Mouse (Mus musculus) limb, embryonic 15.5 days (tissue): ENCODE measurements around the gene Nrp1. TPM values are rescaled to one million over a fixed set of nuclear protein-coding genes. Genes with fewer than 3 reads are reported as not detected.

Source experiments
- ATAC-seq: fragments of 200-750 bp; cut with Nextera tagmentation; 2 replicates; pipeline ENCODE4 v1.8.0; 2017; ENCODE audit warnings: low read depth, moderate TSS enrichment; ENCODE audit not compliant: insufficient number of reproducible peaks, low FRiP score, low TSS enrichment
- H3K27ac ChIP-seq: fragments of 300-500 bp; sonication (generic); 2 replicates; pipeline ENCODE4 v1.5.1; 2015; ENCODE audit warnings: moderate library complexity, mild to moderate bottlenecking, inconsistent platforms
- H3K27me3 ChIP-seq: fragments of 300-500 bp; sonication (generic); 2 replicates; pipeline ENCODE4 v1.6.1; 2015; ENCODE audit warnings: inconsistent platforms
- H3K36me3 ChIP-seq: fragments of 300-500 bp; sonication (generic); 2 replicates; pipeline ENCODE4 v1.6.1; 2015; ENCODE audit warnings: inconsistent platforms
- H3K4me1 ChIP-seq: fragments of 300-500 bp; sonication (generic); 2 replicates; pipeline ENCODE4 v1.6.1; 2015; ENCODE audit warnings: inconsistent platforms
- H3K4me2 ChIP-seq: fragments of 300-500 bp; sonication (generic); 2 replicates; pipeline ENCODE4 v1.6.1; 2015; ENCODE audit warnings: mild to moderate bottlenecking, inconsistent platforms
- H3K4me3 ChIP-seq: fragments of 300-500 bp; sonication (generic); 2 replicates; pipeline ENCODE4 v1.5.1; 2015; ENCODE audit warnings: mild to moderate bottlenecking, inconsistent platforms
- H3K9ac ChIP-seq: fragments of 300-500 bp; sonication (generic); 2 replicates; pipeline ENCODE4 v1.6.1; 2015; ENCODE audit warnings: inconsistent platforms
- H3K9me3 ChIP-seq: fragments of 300-500 bp; sonication (generic); 2 replicates; pipeline ENCODE4 v1.6.1; 2016; ENCODE audit warnings: inconsistent platforms
- WGBS: fragments of 180-500 bp; shearing (Covaris S2); methylation state at CpG from one replicate; pipeline ENCODE4 v1.1.7; 2015; 5-methylcytosine and 5-hydroxymethylcytosine counted together
- polyA plus RNA-seq: library from polyadenylated mRNA; unstranded; fragments of >200 nt; fragmentation: Nextera tagmentation; extraction: Ambion mirVana; gene quantifications from 2 replicates; pipeline ENCODE4 v1.2.1, GENCODE M21; 2015

Nrp1 gene
- polyA plus RNA-seq, 1 experiment from 2014 or later: 93.4 TPM

DNA sequence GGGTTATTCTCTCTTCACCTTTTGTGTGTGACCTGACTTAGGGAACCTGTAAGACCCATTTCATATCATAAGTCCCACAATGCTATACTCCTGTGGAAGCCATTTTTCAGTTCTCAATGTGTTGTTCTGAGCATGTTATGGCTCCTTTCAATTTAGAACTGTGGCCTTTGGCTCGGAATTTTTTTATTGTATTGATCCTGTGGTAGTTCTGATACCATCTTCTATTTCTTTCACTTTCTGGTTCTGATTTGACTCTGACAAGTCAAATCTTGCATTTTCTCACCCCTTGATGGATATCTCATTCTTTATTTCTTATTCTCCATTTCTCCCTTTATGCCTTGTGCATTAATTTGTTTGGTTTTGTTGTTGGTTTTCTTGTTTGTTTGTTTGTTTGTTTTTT lies 167.5 kb downstream of the Nrp1 start:
- ATAC-seq: no peak
- Histone ChIP-seq H3K9ac (no peak overlapping the region), H3K27me3 (no peaks in the 10 kb centered on the region), H3K9me3 (no peaks in the 10 kb centered on the region), H3K27ac (no peak overlapping the region), H3K4me2 (no peak overlapping the region), H3K4me1 (no peaks in the 10 kb centered on the region), H3K4me3 (no peak overlapping the region), H3K36me3 (no peaks in the 10 kb centered on the region)
- WGBS: 80% methylated on average over 1 of the region's 1 CpGs

DNA sequence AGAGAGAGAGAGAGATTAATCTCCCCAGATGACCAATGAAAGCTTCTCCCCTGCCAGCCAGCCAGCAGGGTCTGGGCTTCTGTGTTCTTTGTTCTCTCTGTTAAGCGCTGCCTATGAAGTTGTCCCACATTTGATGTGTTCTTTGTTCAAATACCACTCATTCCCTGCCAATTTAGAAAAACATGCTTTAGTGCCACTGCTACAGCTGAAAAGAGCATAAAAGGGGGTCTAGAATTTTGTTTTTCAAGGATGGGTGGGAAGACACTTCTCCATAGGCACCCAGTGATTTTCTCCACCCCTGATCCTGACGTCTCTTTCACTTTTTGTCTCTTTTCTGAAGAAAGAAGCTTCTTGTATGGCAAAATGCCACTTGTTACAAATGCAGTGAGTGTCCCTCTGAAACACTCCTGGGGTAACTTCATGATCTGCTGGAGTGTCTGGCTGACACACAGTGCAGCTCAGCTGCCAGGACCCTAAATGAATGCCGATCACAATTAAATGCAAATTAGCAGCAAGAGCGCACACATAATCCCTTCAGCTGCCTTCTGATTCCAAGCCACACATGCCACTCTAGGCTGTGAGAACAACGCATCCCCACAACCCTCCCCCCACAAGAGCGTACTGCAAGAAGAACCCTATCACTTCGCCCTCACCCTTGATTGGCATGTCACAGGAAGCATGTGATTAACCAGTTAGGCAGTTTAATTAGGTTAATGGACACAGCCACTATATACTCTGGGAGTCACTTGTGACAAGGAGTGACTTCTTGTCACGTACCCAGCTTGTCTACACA lies 170.4 kb downstream of the Nrp1 start:
- no peak overlapping the region for H3K27ac ChIP-seq
- no peaks in the 10 kb centered on the region for H3K27me3 ChIP-seq
- no peaks in the 10 kb centered on the region for H3K9me3 ChIP-seq
- H3K4me3 ChIP-seq: no peak overlapping the region
- H3K9ac ChIP-seq: no peak overlapping the region
- H3K36me3 ChIP-seq: no peaks in the 10 kb centered on the region
- ATAC-seq: no peak
- 51% methylated on average over 8 of the region's 8 CpGs for WGBS
- peaks cover 3% of the 10 kb centered on the region; the same call in 1 of the 2 replicates for H3K4me1 ChIP-seq
- H3K4me2 ChIP-seq: no peak overlapping the region

DNA sequence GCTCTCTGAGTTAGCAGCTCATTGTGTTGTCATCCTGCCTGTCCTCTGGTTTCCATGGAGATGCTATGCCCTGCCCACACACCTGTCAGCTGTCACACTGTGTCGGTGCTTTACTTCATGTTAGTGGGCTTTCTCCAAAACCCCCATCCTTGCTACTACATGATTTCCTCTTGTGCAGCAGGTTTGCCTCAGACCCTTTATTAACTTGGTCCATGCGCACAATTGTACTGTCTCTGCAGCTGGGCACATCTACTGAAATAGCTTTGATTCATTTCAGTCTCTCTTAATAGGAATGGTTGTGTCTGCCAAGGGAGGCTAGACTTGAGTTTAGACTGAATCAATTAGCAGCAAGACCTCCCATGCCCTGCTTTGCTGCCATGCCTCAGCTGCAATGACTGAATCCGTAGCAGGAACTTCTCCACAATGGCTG lies 176.1 kb downstream of the Nrp1 start:
- Histone ChIP-seq H3K9ac (no peak overlapping the region), H3K27me3 (no peaks in the 10 kb centered on the region), H3K4me1 (peaks cover 3% of the 10 kb centered on the region; the same call in 1 of the 2 replicates), H3K4me3 (no peak overlapping the region), H3K27ac (no peak overlapping the region), H3K36me3 (no peaks in the 10 kb centered on the region), H3K4me2 (no peak overlapping the region), H3K9me3 (no peaks in the 10 kb centered on the region)
- 47% methylated on average over 3 of the region's 3 CpGs for WGBS
- no peak for ATAC-seq

DNA sequence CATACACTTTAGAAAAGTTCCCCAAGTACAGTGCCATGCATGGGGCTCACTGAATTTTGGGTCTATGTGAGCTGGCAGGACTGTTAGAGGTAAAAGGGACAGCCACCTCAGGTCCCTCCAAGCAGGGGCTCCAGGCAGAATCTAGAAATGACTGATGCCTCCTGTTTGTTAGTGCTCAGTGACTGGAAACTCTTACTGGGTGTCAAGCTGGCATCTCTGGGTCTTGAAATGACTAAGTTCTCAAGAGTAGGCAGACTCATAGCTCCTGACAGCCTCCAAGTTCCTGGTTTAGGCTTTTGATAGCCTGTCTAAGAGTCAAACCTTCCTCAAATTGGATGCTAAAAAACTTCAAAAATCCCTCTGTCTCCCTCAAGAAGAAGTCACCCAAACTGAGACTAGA lies 177.3 kb downstream of the Nrp1 start:
- no peak for ATAC-seq
- Histone ChIP-seq H3K9me3 (no peaks in the 10 kb centered on the region), H3K4me2 (no peak overlapping the region), H3K27ac (no peak overlapping the region), H3K4me3 (no peak overlapping the region), H3K4me1 (peaks cover 3% of the 10 kb centered on the region; the same call in 1 of the 2 replicates), H3K9ac (no peak overlapping the region), H3K27me3 (no peaks in the 10 kb centered on the region), H3K36me3 (no peaks in the 10 kb centered on the region)

DNA sequence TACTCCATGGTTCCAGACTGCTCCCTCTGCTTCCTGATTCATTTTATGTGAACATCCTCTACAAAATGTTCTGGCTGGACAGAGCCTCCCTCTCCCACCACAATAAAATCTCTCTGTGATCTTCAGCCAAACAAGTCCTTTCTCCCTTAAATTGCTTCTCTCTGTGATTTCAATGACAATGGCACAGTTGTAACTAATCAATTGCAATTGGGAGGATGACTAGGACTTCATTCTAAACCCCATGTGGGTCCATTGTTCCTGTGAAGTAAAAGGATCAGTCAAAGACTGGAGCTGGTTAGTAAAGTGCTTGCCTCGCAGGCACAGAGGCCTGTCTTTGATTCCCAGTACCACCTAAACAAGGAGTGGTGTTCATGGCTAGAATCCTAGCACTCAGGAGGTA lies 180.0 kb downstream of the Nrp1 start:
- WGBS: 47% methylated on average over 1 of the region's 1 CpGs
- no peak overlapping the region for H3K9ac ChIP-seq

DNA sequence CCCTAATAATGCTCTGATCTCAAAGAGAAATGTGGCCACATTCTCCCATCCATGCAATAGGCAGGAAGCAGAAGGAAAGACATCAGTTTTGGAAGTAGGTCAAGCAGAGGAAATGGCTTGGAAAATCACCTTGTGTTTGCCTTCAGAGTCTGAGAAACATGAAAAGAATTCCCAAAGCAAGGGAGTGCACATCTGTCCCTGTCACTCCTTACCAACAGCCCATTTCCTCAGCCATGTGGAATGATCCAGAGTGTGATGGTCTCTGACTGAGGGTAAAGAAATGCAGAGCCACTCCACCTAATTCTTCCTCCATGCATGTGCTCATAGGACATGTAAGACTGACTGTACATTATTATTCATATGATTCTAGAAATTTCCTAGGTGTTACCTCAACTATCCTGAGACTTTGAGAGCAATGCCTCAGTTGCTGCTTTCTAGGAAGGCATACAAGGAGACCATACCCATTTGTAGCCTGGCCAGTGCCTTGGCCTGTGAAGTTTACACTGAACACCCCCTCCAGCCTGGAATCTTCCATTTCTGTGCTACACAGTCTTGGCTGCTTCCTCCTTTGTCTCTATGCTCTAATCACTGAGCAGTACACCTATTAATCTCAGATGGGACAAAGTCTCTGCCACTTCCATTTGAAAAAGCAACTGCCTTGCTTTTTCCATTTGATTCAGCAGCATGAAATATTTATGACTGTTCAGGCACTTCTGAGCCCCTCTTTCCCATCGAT lies 183.1 kb downstream of the Nrp1 start:
- WGBS: 58% methylated on average over 1 of the region's 1 CpGs
- Histone ChIP-seq H3K27me3 (no peaks in the 10 kb centered on the region), H3K4me2 (no peak overlapping the region), H3K4me3 (no peak overlapping the region), H3K9me3 (no peaks in the 10 kb centered on the region), H3K9ac (no peak overlapping the region), H3K36me3 (no peaks in the 10 kb centered on the region), H3K27ac (no peak overlapping the region), H3K4me1 (0 out of 2 replicates have a peak, but pooled peaks cover 8% of the 10 kb centered on the region)
- no peak for ATAC-seq

More for the DNA sequence above, 180.0 kb downstream of the Nrp1 start:
- Histone ChIP-seq H3K27me3 (no peaks in the 10 kb centered on the region), H3K4me3 (no peak overlapping the region), H3K36me3 (no peaks in the 10 kb centered on the region), H3K4me1 (no peaks in the 10 kb centered on the region), H3K9me3 (no peaks in the 10 kb centered on the region), H3K27ac (no peak overlapping the region), H3K4me2 (no peak overlapping the region)
- ATAC-seq: no peak

DNA sequence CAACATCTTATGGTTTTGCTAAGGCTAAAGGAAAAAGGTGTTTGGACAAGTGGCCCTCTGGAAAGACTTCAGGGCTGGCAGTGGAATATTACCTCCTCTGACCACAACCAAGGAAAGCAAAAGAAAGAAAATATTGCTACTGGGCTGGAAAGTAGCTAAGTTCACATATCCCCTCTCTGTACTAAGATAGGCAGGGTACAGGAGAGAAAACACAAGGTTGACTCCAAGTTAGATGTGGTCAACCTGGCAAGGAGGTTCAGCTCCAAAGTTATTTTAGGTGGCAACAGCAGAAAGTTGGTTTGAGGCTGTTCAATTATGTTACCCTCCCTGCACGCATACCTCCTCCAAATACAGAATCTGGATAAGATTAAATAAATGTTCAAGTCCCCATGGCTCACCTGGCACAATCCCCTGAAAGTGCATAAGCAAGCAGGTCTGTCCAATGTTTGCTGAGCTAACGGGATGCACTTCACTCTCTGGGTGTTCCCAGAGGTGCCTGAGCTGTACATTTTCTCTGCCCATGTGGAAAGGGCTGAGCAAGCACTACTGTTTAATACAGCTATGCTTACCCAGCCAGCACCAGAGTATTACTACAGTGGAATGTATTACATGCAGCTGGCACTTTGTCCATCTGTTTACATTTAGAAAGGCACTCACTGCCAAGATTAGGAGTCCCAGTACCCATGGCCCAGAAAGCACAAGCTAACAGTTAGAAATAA lies 185.9 kb downstream of the Nrp1 start:
- Histone ChIP-seq H3K9me3 (no peaks in the 10 kb centered on the region), H3K36me3 (no peaks in the 10 kb centered on the region), H3K4me3 (no peak overlapping the region), H3K27ac (peak overlapping the region; percentile 23; the same call in 1 of the 2 replicates), H3K4me1 (0 out of 2 replicates have a peak, but pooled peaks cover 8% of the 10 kb centered on the region), H3K4me2 (no peak overlapping the region), H3K27me3 (no peaks in the 10 kb centered on the region), H3K9ac (no peak overlapping the region)
- WGBS: 31% methylated on average over 2 of the region's 2 CpGs
- peak; percentile 61 for ATAC-seq

DNA sequence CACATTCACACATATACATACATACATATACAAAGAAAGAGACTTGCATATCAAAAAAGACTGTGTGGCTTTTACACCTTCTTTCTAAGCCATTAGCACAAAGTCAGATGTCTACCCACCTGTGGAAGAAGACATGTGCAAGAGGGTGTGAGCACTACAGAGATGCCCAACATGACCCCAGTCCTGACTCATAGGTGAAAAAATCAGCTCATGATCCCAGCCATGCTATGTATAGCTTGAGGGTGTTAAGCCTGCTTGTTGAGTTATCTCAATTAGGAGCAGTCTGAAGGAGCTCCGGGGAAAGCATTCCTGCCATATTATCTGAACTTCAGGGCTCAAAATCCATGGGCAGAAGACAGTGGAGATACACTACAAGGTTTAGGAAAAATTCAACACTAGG lies 187.9 kb downstream of the Nrp1 start:
- Histone ChIP-seq H3K27me3 (no peaks in the 10 kb centered on the region), H3K4me3 (no peak overlapping the region), H3K9me3 (no peaks in the 10 kb centered on the region), H3K4me2 (no peak overlapping the region), H3K4me1 (0 out of 2 replicates have a peak, but pooled peaks cover 8% of the 10 kb centered on the region), H3K9ac (no peak overlapping the region), H3K27ac (no peak overlapping the region), H3K36me3 (no peaks in the 10 kb centered on the region)
- 80% methylated on average over 1 of the region's 1 CpGs for WGBS
- no peak for ATAC-seq

DNA sequence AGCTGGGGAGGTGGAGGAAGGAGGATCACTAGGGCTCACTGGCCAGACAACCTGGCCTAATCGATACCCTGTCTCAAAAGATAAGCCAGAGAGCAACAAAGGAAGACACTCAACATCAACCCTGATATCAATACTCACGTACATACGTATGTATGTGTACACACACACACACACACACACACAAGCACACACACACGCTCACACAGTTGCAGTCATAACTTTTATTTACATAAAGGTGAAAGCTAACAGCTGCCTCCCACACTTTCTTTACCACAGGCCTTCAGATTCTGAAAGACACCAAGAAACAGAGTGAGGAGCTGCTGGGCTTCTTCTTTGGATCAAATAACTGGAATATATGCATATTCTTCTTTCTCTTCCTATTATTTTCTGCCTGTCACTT lies 189.0 kb downstream of the Nrp1 start:
- Histone ChIP-seq H3K4me2 (no peak overlapping the region), H3K4me3 (no peak overlapping the region), H3K9ac (no peak overlapping the region), H3K36me3 (no peaks in the 10 kb centered on the region), H3K27ac (no peak overlapping the region), H3K4me1 (0 out of 2 replicates have a peak, but pooled peaks cover 8% of the 10 kb centered on the region), H3K9me3 (no peaks in the 10 kb centered on the region), H3K27me3 (no peaks in the 10 kb centered on the region)
- 88% methylated on average over 4 of the region's 4 CpGs for WGBS
- ATAC-seq: no peak

DNA sequence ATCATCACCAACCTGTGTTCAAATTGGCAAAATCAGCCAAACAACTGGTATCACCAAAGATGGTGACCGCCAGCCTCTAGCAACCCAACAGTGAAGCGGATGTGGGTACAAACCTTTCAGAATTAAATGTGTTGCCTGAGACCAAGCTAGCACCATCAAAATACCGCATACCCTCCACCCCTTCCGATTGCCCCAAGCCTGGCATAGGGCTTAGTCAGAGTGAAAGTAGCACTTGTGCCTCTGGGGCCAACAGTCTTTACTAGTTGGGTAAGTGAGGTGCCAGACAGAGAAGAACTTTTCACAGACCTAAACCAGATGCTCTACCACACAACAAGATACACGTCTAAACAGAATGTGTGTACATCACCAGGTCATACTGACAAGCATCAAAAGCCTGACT lies 191.3 kb downstream of the Nrp1 start:
- Histone ChIP-seq H3K4me2 (no peak overlapping the region), H3K36me3 (no peaks in the 10 kb centered on the region), H3K4me1 (0 out of 2 replicates have a peak, but pooled peaks cover 2% of the 10 kb centered on the region), H3K27me3 (no peaks in the 10 kb centered on the region), H3K4me3 (no peak overlapping the region), H3K9me3 (no peaks in the 10 kb centered on the region), H3K9ac (no peak overlapping the region), H3K27ac (no peak overlapping the region)
- ATAC-seq: no peak
- 92% methylated on average over 5 of the region's 5 CpGs for WGBS

DNA sequence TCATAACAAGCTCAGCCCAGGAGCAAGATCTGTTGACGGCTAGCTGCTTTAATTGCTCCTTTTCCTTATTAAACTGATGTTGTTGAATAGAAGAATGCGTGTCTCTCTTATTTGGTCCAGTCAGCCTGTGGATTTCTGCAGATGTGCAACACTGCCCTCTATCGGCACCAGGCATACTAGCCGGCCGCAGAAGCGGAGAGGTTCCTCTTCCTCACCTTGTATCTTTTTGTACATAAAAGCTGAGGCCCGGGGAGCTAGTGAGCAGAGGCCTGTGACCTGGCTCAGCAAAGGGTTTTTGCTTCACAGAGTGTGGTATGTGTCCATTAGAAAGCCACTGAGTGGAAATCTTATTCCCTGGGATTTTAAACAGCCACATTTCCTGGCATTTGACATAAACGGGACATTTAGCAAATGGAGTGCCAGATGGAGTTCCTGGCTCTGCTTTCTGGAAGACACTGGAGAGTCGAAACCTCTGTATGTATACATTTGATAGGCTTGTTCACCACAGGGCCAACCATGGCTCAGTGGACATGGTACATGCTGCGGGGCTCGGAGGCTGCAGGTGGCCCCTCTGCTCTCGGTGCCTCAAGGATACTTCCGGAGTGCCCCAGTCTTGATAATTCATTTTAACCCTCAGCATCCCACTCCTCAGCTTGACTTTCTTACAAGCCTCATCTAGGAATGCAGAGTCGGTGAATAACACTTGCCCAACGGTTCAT lies 193.2 kb downstream of the Nrp1 start:
- H3K4me1 ChIP-seq: no peaks in the 10 kb centered on the region
- H3K36me3 ChIP-seq: no peaks in the 10 kb centered on the region
- no peak for ATAC-seq
- no peak overlapping the region for H3K4me3 ChIP-seq
- H3K4me2 ChIP-seq: no peak overlapping the region
- H3K9ac ChIP-seq: no peak overlapping the region
- no peaks in the 10 kb centered on the region for H3K27me3 ChIP-seq
- WGBS: 44% methylated on average over 15 of the region's 15 CpGs
- H3K9me3 ChIP-seq: no peaks in the 10 kb centered on the region
- no peak overlapping the region for H3K27ac ChIP-seq
